8 mouse cellular contexts compared by ENCODE assay signal in genomic region chrX:73312522-73312921, GRCm38 (mm10). TPM values are rescaled to one million over a fixed set of nuclear protein-coding genes. Genes with fewer than 3 reads are reported as not detected.
DNase-seq lines count a peak whose midpoint lies in the region; TF ChIP-seq lines count a peak whose summit lies in the region.

No protein-coding gene starts in this region.

- 0 out of 2 replicates have a peak overlapping the region, but pooled peaks have one; percentile 14 for H3K4me3 ChIP-seq in left cerebral cortex, adult 2 months

- no peak overlapping the region for H3K27ac ChIP-seq in left cerebral cortex, adult 2 months

- DNase-seq in frontal cortex, postnatal 36 days (ENCODE audit: low spot score in 2 of 2), result peak; percentile 7 to 30
- no peak for DNase-seq in frontal cortex, postnatal 25 days (ENCODE audit: low spot score in 2 of 2)
- DNase-seq in testis, postnatal 10 days (ENCODE audit: low spot score), result peak; percentile 50
- no peak for DNase-seq in testis, postnatal 14 days (ENCODE audit: low spot score)
- peak; percentile 51 to 65 for DNase-seq in cerebellum, postnatal 10 days
- DNase-seq in left cerebral cortex, adult 2 months (ENCODE audit: extremely low spot score in 1 of 2, low spot score in 2 of 2), result peak; percentile 13
- DNase-seq in right cerebral cortex, postnatal 10 days (ENCODE audit: low spot score in 2 of 2), result peak; percentile 30 to 41
- DNase-seq in urinary bladder, postnatal 4 days (ENCODE audit: low spot score in 2 of 2), result no peak

- peak; percentile 68 for TF ChIP-seq CTCF in left cerebral cortex, adult 2 months (IDR thresholded peaks at IDR 0.05)

- intact Hi-C loops in left cerebral cortex, adult 2 months (cut with DNase I), result loop anchor here (5.0 kb wide), 3 partner anchors 100 to 180 kb away; partner anchors contain the start of gene Zfp92

RNA-seq across cellular contexts. Expression of gene Xlr5a, which starts 19.7 kb away (rescaled TPM):
- total RNA-seq in left cerebral cortex, adult 2 months (2021), result not detected

RNA-seq across cellular contexts. Expression of gene Xlr5c, which starts 19.7 kb away (rescaled TPM):
- not detected for total RNA-seq in left cerebral cortex, adult 2 months (2021)

RNA-seq across cellular contexts. Expression of gene Gm45015, which starts 24.1 kb away (rescaled TPM):
- not detected for total RNA-seq in left cerebral cortex, adult 2 months (2021)

RNA-seq across cellular contexts. Expression of gene Zfp275, which starts 29.9 kb away (rescaled TPM):
- 10 to 100 TPM; 18.6 to 21.3 TPM for total RNA-seq in left cerebral cortex, adult 2 months (2021)

RNA-seq across cellular contexts. Expression of gene Xlr3c, which starts 47.3 kb away (rescaled TPM):
- not detected for total RNA-seq in left cerebral cortex, adult 2 months (2021)

Comparison
In these comparisons a context has a peak if more than half of its experiments do, and no peak if none do; other contexts are left out.
1. DNase-seq: peak in frontal cortex, postnatal 36 days (2 of 2), testis, postnatal 10 days (single experiment), cerebellum, postnatal 10 days (2 of 2), left cerebral cortex, adult 2 months (2 of 2) and right cerebral cortex, postnatal 10 days (2 of 2); none in frontal cortex, postnatal 25 days (0 of 2), testis, postnatal 14 days (single experiment) and urinary bladder, postnatal 4 days (0 of 2).